Mouse (Mus musculus) ovary, postnatal 36 days (tissue): ENCODE measurements around the gene Sult4a1.

ENCODE experiments used
- DNase-seq: peaks from one replicate; pipeline ENCODE4 v3.0.0; 2022; ENCODE audit warnings: low spot score, mixed read lengths

Gene Sult4a1

DNA sequence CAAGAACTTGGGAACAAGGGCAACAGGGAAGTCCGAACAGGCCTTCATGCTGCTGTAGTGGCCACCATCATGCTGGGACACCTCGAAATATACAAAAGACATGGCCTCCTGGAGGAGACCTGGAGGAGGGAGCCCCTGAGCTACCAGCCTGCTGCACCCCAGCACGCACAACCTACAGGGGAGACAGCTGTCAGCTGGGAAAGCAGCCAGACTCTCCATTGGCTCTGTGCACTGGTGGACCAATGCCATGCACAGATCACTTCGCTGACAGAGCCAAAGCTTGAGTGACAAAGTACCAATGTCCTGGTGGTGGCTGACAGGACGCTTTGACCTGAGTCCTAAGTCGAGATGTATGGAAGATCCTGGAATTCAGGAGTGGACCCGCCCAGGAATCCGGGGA, 9.5 kb downstream of the Sult4a1 start:
- DNase-seq = no peak

DNA sequence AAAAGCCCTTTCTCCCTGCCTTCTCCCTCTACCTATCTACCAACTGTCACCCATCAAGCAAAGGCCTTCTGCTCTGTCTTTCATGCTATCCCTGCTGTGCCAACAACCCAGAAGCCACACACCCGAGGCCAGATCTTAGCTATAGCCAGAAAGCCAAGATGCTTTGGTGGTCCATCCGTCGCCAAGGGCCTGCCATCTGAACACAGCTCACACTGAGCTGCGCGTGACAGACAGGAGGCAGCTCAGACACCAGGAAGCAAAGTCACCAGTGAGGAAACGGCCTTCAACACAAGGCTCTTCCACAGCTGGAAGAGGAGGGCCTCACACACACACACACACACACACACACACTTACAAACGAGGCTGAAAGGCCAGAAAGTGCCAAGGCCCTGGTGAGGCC, 10.6 kb downstream of the Sult4a1 start:
- DNase-seq = no peak

DNA sequence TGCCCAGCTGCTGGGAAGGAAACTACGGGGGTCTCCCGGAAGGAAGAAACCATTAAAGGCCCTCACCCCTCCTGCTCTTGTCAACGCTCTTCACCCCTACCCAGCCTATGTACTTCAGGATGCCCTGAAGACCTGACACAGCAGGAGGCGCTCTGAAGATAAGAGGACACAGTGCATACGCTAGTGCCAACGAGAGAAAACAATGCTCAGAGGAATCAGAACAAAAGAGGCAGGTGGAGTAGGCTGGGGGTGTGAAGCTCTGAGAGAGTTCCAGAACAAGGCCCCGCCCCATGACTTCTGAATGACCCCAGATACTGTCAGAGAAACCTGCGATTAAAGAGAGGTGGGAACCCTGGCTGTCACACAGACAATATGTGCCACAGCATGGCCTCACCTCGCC, 18.8 kb downstream of the Sult4a1 start:
- no peak for DNase-seq

DNA sequence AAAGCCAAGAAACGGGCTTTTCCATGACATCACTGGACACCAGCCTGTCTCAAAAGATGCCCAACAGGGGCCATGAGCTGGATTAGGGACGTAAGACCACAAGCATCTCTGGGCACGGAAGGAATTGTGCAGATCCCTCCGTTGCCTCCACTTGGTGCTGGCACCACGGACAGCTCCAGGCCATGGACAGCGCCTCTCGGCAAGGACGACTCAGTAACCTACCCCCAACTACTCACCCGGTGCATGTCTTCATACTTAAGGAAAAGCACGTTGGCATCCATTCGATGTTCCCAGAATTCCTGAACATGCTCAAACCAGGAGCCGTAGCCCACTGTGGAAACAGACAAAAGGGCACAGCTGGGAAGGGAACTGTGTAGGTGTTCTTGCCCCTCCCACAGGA, 19.2 kb downstream of the Sult4a1 start:
- peak; percentile 18 for DNase-seq

DNA sequence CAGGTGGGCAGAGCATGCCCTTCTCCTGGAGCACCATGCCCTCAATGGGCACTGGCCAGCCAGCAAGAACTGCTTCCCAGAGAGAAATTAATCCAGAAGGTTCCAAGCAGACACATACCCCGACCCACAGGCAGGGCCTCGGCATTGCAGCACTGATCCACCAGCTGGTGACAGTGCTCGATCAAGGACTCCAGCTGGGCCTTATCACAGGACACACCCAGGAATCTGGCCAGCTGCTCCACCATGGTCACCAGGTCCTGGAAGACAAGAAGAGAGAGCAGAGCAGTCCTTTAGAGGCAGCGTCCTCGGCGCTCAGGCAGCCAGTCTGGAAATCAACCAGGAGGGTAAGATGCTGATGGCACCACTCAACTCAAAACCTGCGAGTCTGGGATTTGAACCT, 25.5 kb downstream of the Sult4a1 start:
- no peak for DNase-seq

DNA sequence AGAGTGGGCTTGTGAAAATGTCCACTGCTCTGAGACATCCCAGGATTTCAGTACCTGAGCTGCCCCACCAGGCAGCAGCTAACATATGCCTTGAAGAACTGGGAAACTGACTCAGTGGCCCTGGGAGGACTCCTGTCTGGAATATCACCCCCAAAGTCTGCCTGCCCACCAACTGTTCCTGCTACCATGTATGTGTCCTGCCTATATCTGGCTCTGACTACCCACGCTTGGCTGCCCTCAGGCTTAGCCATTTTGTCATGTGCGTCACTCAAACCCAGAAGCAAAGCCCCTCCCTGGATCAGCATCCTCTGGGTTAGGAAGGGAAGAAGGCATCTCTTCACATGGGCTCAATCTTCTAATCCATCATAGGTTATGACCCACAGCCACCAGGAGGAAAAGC, 26.0 kb downstream of the Sult4a1 start:
- DNase-seq = no peak

DNA sequence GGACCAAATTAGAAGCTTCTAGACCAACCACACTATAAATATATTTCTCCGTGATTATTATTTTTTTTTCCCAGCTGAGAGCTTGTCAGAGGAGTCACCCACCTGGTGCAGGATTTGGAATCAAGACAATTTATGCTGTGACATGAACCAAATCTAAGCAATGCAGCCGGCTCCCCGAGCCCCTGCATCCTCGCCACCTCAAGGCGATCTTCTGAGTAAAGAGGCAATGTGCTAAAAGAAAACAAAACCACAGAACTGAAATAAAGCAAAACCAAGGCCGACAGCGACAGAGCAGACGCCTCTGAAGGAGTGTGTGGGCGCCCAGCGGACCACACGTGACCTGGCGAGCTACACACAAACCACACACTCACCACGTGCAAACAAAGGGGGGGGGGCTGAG, 26.9 kb downstream of the Sult4a1 start:
- DNase-seq = no peak

DNA sequence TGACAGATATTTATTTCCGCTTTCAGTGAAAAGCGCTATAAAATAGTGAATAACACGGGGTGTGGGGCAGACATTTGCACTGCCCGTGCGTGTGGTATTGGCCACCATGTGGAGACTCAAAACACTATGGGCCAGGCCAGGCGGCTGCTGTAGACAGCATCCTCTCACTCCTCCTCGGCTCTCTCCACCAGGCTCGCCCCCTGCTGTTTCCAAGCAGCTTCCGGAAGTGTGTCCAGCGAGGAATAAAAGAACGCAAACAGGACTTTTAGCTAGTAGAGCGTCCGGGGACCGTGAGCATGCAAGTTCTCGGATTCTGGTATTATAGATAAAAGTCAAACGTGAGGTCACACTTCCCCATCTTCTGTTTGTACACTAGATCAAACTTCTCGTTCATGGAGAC, 28.4 kb downstream of the Sult4a1 start:
- no peak for DNase-seq

DNA sequence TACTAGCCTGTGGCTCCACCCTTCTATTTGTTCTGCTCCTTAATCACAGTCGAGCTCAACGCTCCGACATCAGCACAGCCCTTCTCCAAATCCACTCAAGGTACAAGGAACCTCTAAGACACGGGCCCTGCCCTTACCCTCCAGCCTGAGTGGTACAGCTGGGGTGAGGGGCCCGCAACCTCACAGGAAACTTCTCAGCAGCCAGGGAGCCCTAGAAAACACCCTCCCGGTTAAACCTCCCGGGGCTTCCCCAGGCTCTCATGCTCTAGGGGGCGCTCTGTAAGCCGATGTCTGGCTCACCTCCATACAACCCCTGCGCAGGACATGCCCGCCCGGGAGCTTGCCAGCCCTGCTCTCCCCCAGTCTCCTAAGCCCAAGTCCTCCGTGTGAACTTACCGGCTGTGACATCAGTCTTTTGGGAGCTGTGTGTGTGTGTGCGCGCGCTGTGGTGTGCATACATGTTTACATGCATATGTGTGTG, 30.8 kb downstream of the Sult4a1 start:
- no peak for DNase-seq

DNA sequence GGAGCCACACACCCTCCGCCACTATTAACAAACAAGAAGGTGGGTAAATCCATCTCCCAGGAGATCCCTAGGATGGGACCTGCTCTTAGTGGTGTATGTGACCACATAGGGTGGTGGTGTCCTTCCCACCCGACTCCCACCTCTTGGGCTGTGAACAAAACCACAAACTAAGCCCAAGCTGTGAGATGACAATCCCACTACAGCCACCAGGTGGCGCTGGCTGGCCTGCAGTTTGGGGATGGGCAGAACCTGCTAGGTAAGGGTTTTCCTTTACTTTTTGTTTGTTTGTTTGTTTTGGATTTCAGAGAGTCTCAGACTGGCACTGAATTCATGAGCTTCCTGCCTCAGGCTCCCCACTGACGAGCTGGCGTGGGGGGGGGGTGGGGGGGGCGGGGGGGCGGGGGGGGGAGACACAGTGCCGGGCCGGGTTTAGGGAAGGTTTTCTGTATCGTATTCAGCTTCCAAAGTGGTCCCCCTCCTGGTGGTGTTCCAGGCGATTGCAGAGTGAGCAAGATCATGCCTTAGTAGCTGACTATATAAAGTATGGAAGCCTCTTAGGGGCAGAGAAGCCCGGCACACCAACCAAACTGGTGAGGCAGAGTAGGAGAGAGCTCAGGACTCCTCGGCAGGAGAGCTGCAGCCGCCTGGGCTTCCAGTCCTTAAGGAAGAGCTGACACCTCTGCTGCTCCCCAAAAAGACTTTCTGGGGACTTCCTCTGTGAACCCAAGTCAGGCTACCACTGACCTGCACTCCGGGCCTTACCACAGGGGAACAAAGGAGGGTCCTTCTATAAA, 31.4 kb downstream of the Sult4a1 start:
- DNase-seq = peak; percentile 52

DNA sequence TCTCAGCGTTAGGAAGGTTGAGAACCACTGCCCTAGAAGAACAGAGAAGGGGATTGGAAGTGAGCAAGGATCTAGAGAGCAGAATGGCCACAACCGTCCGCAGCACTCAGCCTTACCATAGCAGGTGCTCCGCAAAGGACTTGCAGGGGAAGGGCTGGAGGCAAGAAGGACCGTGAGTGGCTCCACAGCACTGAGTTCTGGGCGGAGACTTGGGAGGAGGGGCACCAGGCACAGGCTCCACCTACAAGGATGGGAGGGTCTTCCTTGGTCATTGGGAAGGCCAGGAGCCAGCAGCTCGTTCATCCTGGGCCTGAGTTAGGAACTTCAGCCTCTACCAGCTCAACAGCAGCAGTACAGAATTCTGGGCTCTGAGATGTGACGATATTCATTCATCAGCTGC, 32.5 kb downstream of the Sult4a1 start:
- DNase-seq = no peak

DNA sequence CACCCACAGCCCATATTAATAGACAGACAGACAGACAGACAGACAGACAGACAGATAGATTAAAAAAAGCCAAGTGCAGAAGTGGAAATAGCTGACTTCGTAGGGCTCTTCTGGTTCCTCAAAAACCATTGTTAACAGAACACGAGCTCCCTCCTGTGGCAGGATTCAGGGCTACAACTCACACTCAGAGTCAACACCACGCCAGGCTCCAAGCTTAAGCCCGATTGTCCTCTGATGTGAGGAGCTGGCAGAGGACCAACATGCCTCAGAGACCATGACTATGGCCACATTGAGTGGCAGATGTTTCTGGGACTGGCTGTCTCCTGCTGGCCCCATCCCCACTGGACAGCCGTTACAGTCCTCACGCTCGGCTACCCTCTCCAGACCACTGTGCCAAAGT, 33.3 kb downstream of the Sult4a1 start:
- no peak for DNase-seq

DNA sequence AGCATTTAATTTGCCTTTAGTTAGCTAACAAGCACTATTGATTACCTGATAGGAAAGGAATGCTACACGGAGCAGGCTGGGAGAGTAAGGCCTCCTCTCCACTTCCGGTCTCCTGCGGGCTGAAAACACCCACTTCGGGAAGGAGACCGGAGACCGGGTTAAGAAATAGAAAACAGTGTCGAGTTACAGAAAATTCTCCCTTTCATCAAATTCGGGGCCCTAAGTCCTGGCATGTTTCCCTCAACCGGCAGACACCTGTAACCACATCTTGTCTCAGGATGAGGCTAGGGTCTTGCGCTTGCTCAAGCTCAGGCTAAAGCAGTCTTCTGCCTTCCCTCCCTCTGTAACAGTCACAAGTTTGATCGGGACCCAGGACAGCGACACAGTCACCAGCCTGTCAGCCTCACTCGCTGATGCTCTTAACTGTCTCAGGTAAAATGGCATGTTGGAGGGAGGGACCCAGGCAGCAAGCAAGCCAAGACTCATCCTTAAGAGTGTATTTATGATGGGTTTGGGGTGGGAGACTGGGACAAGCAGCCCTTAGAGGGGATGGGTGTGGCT, 35.4 kb downstream of the Sult4a1 start:
- DNase-seq = no peak

DNA sequence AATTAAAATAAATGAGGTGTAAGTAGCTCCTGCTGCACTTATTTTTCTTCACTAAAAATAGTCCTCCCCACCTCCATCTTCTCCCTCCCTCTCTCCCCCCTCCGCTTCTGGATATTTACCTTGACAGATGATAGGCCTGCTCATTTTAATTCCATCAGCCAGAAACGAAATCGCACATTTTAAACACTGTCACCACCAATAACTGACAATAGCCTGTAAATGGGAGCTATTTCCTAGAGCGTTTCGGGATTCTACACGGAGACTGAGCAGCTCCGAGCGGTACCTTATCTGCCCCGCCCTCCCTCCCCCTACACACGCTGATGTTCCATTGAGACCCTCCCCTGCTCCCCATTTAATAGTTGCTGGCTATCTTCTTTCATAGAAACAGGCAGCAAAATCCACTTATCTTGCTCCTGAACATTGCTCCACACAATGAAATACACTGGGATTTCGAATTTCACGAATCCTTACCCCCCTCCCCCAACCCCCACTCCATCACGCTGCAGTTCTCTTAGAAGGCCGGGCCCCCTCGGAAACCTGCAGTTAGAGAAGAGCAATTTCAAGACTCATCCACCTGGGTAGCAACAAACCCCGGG, 36.0 kb downstream of the Sult4a1 start:
- DNase-seq = no peak

DNA sequence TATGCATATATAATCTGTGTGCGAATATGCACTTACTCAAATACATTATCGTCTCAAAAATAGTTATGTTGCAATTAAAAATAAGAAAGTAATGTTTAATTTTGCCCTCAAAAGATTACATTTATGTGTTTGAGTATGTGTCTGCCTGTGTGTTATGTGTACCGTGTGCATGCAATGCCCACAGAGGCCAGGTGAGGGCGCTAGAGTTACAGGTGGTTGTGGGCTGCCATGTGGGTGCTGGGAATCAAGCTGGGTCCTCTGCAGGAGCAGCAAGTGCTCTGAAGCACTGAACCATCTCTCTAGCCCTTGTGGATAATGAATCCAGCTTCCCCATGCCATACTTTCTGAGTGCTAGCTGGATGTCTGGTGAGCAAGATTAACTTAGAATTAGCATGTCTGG, 39.9 kb downstream of the Sult4a1 start:
- no peak for DNase-seq

DNA sequence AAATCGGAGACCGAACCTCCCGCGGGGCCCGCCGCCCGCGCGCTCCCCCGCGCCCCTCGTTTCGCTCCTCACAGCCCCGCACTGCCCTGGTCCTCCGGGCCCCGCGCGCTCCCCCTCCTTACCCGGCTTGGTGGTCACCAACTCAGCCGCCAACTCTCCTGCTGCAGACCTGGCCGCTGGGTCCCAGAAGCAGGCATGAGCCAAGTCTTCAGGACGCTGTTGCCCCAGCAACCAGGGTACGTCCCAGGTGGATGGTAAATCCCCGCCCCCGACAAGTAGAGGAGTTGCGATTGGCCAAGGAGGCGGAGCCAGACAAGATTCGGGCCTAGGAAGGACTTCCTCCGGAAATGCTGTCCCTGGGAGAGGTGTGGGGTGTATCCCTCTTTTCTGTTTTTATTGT, 40.4 kb downstream of the Sult4a1 start, which contains the start of gene Efcab6:
Gene Efcab6, minus strand, starts transcription at position 240 of the 400 bp plus-strand sequence.
- no peak for DNase-seq

DNA sequence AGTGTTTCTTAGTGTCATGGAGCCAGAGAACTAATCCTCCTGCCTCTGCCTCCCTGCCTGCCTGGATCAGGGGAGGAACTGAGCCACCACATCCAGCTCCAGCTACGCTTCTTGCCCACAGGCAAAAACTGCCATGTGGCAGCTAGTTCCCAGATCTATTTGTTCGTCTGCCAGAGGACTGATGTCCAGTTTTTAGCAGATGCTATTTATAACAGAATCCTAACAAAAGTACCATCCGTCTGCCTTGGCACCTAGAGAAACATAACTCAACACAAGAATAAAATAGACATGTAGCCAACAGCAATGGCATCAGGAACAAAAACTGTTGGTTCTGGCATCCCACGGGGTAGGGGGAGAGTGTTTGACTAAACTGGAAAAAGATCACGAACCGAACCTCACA, 46.7 kb downstream of the Sult4a1 start:
- no peak for DNase-seq

DNA sequence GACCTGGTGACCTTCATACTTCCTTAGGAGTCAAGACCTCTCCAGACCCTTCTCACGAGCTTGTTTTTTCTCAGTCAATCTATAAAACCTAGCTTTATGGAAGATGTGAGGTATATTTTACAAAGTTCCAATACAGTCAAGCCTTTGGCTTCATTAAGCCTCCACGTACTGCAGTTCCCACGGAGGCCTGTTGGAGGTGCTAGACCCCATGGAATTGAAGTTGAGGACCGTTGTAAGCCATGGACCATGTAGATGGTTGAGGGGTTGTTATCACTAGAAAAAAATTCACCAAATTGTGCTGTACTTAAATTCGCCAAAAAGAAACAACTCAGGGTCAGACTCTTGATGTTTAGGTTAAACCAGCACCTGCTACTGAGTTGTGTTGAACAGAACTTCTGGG, 49.5 kb downstream of the Sult4a1 start:
- no peak for DNase-seq

DNA sequence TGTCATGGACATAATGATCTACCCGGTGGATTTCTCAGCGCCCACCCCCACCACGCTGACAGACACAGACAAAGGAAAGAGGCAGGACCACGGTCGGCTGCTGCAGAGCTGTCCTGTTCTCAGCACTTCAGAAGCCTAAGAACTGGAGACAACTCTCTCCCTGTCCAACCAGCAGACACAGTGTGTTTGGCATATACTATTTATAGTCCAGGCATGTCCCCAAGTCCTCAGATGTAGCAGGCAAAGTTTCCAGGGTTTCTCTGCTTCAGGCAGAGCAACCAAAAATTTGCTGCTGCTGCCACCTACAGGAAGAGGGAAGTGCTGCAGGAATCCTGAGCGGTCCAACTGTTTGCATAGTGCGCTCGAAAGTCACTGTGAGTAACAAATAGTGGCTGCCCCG, 51.7 kb downstream of the Sult4a1 start:
- DNase-seq = peak; percentile 55

DNA sequence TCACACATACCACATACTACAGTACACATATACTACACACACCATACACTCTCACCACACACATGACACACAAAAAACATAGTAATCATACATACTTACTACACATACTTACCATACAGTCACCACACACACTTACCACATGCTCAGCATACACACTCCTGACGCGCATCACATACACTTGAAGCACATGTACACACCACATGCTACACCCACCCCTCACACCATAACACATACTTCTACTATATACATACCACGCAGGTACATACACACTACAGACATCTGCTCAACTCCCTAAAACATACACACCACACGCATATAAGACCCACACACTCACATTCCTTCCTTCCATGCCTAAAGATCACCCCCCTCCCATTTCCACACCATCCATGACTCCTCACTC, 52.3 kb downstream of the Sult4a1 start:
- DNase-seq = no peak

DNA sequence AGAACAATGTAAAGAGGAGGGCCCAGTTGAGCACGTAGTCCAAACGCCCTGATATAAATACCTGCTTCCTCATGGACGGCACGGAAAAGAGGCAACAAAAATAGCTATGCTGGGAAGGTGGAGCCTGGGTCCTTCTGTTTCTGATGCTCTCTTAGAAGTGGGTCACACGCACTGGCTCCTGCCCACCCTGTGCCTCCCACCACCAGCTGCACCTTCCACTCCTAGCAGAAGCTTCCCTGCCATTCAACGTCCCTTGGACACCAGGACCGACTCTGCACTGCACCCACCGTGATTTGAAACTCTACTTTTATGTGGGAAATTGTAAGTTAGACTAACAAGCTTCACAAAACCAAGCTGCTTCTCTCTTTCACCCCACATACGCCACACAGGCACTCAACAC, 53.2 kb downstream of the Sult4a1 start:
- no peak for DNase-seq

DNA sequence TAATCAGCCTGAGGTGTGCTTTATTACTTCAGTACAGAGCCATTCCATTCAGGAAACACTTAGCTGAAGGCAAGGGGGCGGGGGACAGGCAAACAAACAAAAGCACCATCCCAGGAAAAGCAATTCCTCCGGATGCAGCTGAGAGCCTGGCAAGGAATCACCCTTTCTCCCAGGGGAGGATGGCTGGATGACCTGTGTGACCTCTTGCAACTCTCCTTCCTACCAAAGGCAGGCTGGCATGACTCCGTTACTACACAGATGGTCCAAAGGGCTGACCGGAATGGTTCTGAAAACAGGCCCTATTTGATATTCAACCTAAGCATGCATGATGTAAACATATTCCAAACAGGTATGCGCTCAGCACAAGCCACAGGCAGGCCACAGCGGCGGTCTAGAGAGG, 56.0 kb downstream of the Sult4a1 start:
- no peak for DNase-seq

DNA sequence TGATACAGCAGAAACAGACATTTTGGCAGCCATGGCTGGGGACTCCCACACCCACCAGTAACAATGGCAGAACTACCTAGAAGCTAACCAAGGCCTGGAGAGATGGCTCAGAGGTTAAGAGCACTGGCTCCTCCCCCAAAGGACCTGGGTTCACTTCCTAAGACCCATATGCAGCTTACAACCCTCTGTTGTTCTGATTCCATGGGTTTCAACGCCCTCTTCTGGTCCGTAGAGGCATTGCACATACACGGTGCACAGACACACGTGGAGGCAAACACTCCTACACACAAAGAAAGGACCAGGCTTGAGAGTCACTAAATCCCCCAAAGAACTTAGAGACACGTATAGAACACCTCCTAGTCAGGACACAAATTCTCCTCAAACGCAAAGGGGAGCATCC, 60.0 kb downstream of the Sult4a1 start:
- no peak for DNase-seq

DNA sequence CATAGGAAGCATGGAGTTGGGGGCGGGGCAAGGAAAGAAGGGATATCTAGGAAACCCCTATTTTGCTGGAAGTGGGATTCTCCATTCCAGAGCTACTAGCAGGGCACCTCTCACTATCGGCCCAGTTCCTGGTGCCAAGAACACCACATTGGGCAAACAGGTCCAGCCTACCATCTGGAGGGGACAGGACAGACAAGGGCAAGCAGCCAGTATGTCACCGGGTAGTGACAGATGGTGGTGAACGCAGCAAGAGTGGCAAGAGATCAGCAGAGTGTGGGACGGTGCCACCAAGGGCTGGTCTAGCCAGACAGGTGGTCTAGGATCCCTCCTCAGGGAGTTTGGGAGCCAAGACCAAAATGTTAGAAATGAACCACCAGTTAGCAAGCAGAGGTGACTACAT, 68.5 kb downstream of the Sult4a1 start:
- no peak for DNase-seq
